Mouse (Mus musculus) liver, embryonic 14.5 days (tissue): ENCODE measurements around the gene Hacd3.
A peak's percentile ranks its signal among the peaks of the same experiment; 100 is the strongest.

ENCODE experiments used
- CTCF ChIP-seq: IDR thresholded peaks from 2 replicates; pipeline ENCODE4 v1.5.1; 2016; ENCODE audit warnings: antibody characterized with exemption, low read depth, control low read depth
- EP300 ChIP-seq: IDR thresholded peaks from 2 replicates; pipeline ENCODE4 v1.6.1; 2016; ENCODE audit warnings: antibody characterized with exemption, low read depth

GRCm38 (mm10) chr9:65070587-65070986, 49.1 kb upstream of the Hacd3 start:
- TF ChIP-seq CTCF (no peak), EP300 (peak; percentile 91)
